Mouse (Mus musculus): Measurements from ENCODE around the gene Ulk3. TPM values are rescaled to one million over a fixed set of nuclear protein-coding genes. Genes with fewer than 3 reads are reported as not detected.

Gene Ulk3
- polyA plus RNA-seq, 1 experiment from 2014 or later, result 12.8 TPM

DNA sequence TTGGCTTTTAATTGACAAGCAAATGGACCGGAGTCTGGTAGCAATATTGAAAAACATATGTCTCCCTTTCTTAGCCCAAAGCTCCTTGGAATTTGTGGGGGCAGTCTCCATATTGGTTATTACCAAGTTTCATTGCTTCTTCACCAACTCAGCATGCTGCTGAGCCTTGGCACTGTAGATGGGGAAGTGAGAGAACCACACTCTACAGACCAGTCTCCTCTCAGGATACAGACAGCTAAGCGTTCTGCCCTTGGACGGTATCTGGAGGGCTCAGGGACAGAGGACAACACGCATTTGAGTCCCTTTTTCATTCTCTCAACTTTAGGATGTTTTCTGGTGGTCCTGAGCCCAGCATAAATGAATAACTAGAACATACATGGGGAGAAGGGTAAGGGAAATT is 30.6 kb upstream of the Ulk3 start:
- no peaks in the 10 kb centered on the region for H3K9me3 ChIP-seq
- H3K4me1 ChIP-seq, result peaks cover 41% of the 10 kb centered on the region
- no peak for DNase-seq (ENCODE audit: extremely low spot score, low spot score)
- no peaks in the 10 kb centered on the region for H3K27me3 ChIP-seq (ENCODE audit: poor library complexity, severe bottlenecking)
- H3K36me3 ChIP-seq (replicated peaks), result no peaks in the 10 kb centered on the region
- 93% methylated on average over 4 of the region's 4 CpGs for WGBS
- H3K27ac ChIP-seq, result no peak overlapping the region
- H3K4me3 ChIP-seq, result no peak overlapping the region

DNA sequence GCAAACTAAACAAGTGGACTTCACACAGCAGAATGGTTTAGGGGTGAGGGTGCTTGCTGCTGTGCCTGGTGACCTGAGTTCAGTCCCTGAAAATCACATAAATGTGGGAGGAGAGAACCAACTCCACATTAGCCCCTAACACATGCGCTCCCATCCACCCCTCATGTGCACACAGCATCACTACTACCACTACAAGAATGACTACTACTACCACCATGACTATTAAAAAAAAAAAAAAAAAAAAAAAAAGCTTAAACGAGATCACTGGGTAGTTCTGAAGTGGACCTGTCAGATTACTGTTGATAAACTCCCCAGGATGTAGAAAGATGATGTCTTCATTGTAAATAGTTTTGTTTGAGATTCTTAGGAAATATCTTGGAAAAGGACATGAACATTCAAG is 29.7 kb upstream of the Ulk3 start:
- H3K27me3 ChIP-seq (ENCODE audit: poor library complexity, severe bottlenecking), result no peaks in the 10 kb centered on the region
- no peak overlapping the region for H3K27ac ChIP-seq
- no peak for DNase-seq (ENCODE audit: extremely low spot score, low spot score)
- H3K9me3 ChIP-seq, result no peaks in the 10 kb centered on the region
- H3K4me1 ChIP-seq, result peaks cover 33% of the 10 kb centered on the region
- no peak overlapping the region for H3K4me3 ChIP-seq
- WGBS, result 70% methylated on average over 2 of the region's 2 CpGs
- H3K36me3 ChIP-seq (replicated peaks), result no peaks in the 10 kb centered on the region

DNA sequence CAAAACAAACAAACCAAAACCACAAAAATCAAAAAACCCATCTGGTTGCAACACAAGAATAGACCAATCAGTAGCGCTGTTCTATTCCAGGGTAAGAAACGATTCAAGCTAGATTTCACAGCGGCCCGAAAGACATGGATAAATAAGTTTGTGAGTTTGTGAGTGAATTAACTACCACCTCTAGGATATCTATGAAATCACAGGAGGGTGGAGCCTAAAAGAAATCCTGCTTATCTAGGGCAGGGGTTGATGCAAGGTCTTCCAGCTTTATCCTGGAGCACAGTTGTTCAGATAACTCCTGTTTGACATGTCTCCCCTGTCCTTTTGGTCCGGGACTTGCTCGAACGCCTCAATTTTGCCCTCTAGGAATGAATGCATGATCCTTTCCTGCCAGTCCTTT is 29.0 kb upstream of the Ulk3 start:
- Histone ChIP-seq H3K36me3 (replicated peaks) (no peaks in the 10 kb centered on the region), H3K4me3 (peak overlapping the region; percentile 74), H3K9me3 (no peaks in the 10 kb centered on the region), H3K27me3 (ENCODE audit: poor library complexity, severe bottlenecking) (no peaks in the 10 kb centered on the region), H3K27ac (peak overlapping the region; percentile 90), H3K4me1 (peaks cover 26% of the 10 kb centered on the region)
- no peak for DNase-seq (ENCODE audit: extremely low spot score, low spot score)
- 29% methylated on average over 7 of the region's 7 CpGs for WGBS

DNA sequence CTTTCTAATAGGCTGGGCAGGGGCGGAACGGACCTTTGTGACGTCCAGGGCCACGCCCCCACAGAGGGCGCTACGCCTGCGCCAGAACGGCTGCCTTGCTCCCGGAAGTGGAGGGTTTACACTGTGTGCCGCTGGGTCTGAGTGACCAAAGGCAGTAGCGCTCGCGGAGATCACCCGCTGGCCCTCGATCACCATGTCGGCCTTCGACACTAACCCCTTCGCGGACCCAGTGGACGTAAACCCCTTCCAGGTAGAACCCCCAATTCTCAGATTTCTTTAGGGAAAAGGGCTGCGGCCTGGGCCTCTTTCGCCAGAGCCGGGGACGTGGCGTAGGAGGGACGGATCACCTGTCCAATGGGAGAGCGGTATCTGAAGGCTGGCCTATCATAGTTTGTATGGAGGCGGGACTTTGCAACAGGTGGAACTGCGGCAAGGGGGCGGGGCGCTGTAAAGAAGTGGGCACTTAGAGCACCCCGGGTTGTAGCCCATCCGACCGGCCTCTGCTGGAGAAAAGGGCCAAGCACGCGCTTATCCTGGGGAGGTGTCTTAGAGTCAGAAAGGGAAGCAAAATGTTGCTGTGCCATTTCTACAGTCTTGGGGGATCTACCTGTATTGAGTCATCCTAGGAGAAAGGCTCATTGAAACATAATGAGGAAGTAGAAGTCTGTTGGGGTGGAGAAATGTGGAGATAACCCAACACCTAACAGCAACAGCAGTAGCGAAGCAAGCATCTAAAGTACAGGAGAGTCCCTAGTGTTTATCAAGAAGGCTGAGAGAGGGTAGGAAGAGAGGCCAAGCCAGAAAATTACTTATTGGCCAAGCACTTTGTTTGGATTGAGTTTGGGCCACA is 28.2 kb upstream of the Ulk3 start, which contains the start of gene Scamp2:
Scamp2 (plus strand) TSS at position 83 of the 850 bp plus-strand sequence.
- peak; percentile 95 for DNase-seq (ENCODE audit: extremely low spot score, low spot score)
- Histone ChIP-seq H3K36me3 (replicated peaks) (0 out of 2 replicates have a peak, but pooled peaks cover 3% of the 10 kb centered on the region), H3K27ac (peak within 1 kb of the TSS; percentile 90), H3K4me3 (peak within 1 kb of the TSS; percentile 74), H3K27me3 (ENCODE audit: poor library complexity, severe bottlenecking) (no peaks in the 10 kb centered on the region), H3K9me3 (no peaks in the 10 kb centered on the region), H3K4me1 (peaks cover 30% of the 10 kb centered on the region)
- 1% methylated on average over 37 of the region's 37 CpGs for WGBS

DNA sequence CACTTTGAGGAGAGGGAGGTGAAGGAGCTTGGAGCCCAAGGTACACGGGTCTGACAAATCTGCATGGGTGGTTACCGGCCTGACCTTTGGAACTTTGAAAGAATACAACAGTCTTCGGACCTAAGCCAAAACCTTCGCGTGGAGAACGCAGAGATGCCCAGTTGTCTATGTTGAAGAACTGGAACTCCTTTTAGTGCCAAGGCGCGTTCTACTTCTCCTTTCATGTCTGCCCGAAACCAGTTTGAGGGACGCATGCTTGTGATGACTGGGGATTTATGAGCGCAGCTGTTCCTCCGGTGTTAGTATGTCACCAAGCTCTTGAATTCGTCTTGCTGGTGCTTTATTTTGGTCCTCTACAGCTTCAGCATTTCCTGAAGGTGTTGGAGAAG is 27.5 kb upstream of the Ulk3 start:
- H3K27ac ChIP-seq, result peak overlapping the region; percentile 90; the same call in 1 of the 2 replicates
- 81% methylated on average over 13 of the region's 13 CpGs for WGBS
- no peak for DNase-seq (ENCODE audit: extremely low spot score, low spot score)
- H3K36me3 ChIP-seq (replicated peaks), result 0 out of 2 replicates have a peak, but pooled peaks cover 3% of the 10 kb centered on the region
- H3K4me3 ChIP-seq, result peak overlapping the region; percentile 74
- peaks cover 30% of the 10 kb centered on the region for H3K4me1 ChIP-seq
- no peaks in the 10 kb centered on the region for H3K9me3 ChIP-seq
- H3K27me3 ChIP-seq (ENCODE audit: poor library complexity, severe bottlenecking), result no peaks in the 10 kb centered on the region

DNA sequence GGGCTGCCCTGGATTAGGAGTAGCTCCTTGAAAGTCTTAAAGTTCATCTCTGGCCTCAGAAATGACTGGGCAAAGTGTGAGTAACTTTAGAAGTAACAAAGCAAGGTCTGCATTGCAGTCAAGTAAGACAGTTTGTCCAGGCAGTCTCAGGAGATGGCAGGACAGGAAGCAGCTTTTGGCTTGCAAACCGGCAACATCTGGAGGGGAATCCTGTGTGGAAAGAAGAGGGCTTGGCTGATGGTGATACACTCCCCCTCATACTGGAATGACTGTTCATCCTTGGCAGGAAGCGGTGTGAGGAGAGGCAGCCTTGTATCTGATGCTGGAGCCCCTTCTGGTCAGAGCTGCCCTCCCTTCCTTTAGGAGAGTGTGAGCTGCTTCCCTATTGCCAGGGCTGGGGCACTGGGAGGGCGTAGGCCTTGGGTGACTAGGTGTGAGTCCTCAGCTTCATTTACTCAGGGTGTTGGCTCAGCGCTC is 26.3 kb upstream of the Ulk3 start:
- Histone ChIP-seq H3K27me3 (ENCODE audit: poor library complexity, severe bottlenecking) (no peaks in the 10 kb centered on the region), H3K9me3 (no peaks in the 10 kb centered on the region), H3K4me1 (peaks cover 30% of the 10 kb centered on the region), H3K36me3 (replicated peaks) (peaks cover 6% of the 10 kb centered on the region), H3K4me3 (no peak overlapping the region), H3K27ac (no peak overlapping the region)
- DNase-seq (ENCODE audit: extremely low spot score, low spot score), result no peak
- 87% methylated on average over 4 of the region's 4 CpGs for WGBS

DNA sequence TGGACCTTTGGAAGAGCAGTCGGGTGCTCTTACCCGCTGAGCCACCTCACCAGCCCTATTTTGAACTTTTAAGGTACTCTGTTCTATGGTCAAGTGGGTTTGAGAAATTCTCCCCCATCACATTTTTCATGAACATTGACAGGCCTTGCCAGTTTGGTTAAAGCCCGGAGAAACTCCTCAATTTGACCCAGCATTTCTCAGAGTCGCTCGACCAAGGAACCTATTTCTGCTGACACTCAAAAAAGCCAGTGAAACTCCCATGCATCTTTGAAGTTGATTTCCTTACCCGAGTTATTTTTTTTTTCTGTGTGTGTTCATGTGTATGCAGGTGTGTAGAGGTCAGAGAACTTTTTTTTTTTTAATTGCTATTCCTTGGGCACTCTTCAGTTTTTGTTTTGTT is 24.6 kb upstream of the Ulk3 start:
- DNase-seq (ENCODE audit: extremely low spot score, low spot score), result no peak
- WGBS, result 89% methylated on average over 6 of the region's 6 CpGs
- Histone ChIP-seq H3K9me3 (no peaks in the 10 kb centered on the region), H3K27me3 (ENCODE audit: poor library complexity, severe bottlenecking) (no peaks in the 10 kb centered on the region), H3K4me3 (no peak overlapping the region), H3K36me3 (replicated peaks) (peaks cover 22% of the 10 kb centered on the region), H3K27ac (no peak overlapping the region), H3K4me1 (peaks cover 30% of the 10 kb centered on the region)

DNA sequence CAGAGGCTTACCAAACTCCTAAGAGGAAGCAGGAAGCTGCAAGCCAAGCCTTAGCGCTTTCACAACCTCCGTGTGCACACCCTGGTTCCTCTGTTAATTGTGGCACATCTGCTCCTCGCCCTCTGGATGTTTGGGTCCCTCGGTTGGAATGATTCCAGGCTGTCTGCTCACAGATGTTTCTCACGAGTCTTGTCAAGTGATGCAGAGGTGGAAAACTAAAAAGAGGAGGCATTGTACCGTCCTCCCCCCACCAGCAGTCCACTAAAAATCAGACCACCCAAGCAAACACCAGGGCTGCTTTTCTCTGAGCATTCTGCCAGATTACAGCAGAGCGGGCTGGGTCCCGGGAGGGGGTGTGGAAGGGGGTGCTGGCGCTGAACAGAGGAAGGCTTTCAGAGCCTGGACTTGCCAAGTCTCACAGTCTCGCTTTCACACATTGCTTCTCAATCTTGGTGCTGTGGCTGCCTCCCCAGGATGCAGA is 23.5 kb upstream of the Ulk3 start:
- Histone ChIP-seq H3K4me3 (no peak overlapping the region), H3K9me3 (no peaks in the 10 kb centered on the region), H3K27me3 (ENCODE audit: poor library complexity, severe bottlenecking) (no peaks in the 10 kb centered on the region), H3K27ac (0 out of 2 replicates have a peak overlapping the region, but pooled peaks have one; percentile 11), H3K4me1 (peaks cover 24% of the 10 kb centered on the region), H3K36me3 (replicated peaks) (peaks cover 34% of the 10 kb centered on the region)
- WGBS, result 66% methylated on average over 10 of the region's 10 CpGs
- DNase-seq (ENCODE audit: extremely low spot score, low spot score), result no peak

DNA sequence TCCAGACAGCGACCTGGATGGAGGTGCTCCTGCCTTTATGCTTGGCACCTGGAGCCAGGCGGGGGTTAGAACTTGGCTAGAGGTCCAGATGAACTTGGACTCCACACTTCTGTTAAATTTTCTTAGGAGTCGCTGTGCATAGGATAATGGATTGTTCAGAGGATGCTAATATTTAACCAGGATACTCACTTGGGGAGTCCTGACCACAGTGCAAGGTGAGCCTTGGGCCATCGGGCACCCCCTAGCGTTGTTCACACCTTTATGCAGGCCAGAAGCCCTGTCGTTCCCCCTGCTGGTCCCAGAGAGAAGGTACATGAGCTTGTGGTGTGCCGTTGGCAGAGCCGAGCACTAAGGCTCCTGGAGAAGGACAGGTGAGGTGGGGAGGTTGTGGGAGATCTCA is 22.4 kb upstream of the Ulk3 start:
- Histone ChIP-seq H3K27me3 (ENCODE audit: poor library complexity, severe bottlenecking) (no peaks in the 10 kb centered on the region), H3K27ac (no peak overlapping the region), H3K36me3 (replicated peaks) (peaks cover 43% of the 10 kb centered on the region), H3K4me1 (peaks cover 17% of the 10 kb centered on the region), H3K9me3 (no peaks in the 10 kb centered on the region), H3K4me3 (no peak overlapping the region)
- DNase-seq (ENCODE audit: extremely low spot score, low spot score), result no peak
- 59% methylated on average over 8 of the region's 8 CpGs for WGBS

DNA sequence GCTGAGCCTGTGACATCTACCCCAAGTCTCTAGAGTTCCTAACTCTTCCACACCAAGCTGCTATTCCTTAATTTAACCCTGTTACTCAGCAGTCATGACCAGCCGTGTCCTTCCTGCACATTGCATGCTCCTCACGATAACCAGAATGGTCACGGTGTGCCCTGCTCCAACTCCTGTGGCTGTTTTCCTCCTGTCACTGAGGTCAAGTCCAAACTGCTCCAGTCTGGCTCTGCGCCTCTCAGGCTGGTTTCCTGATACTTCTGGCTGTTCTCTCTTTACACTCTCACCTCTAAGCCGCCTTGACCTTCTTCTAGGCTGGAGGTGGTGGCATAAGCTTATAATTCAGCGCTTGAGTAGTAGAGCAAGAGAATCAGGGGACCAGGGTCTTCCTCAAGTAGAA is 20.8 kb upstream of the Ulk3 start:
- Histone ChIP-seq H3K9me3 (no peaks in the 10 kb centered on the region), H3K4me1 (peaks cover 3% of the 10 kb centered on the region), H3K27me3 (ENCODE audit: poor library complexity, severe bottlenecking) (no peaks in the 10 kb centered on the region), H3K27ac (no peak overlapping the region), H3K36me3 (replicated peaks) (peaks cover 51% of the 10 kb centered on the region), H3K4me3 (no peak overlapping the region)
- 97% methylated on average over 6 of the region's 6 CpGs for WGBS
- no peak for DNase-seq (ENCODE audit: extremely low spot score, low spot score)

DNA sequence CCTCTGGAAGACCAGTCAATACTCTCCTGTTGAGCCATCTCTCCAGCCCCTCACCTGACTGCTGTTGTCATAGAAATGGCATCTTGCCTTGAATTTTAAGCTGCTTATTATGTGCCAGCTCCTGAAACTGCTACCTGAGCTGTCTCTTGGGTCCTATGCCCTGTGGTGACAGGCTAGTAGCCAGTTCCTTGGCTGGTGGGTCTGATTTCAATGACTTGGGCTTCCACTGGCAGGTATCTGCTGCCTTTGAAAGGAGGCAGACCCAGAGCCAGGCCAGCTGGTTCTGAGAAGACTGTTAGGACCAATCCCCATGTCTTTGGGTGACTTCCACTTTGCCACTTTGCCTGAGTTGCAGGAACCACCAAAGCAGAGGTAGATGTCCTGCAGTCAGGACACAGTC is 14.9 kb upstream of the Ulk3 start:
- no peak for DNase-seq (ENCODE audit: extremely low spot score, low spot score)
- H3K4me1 ChIP-seq, result no peaks in the 10 kb centered on the region
- no peak overlapping the region for H3K4me3 ChIP-seq
- H3K27me3 ChIP-seq (ENCODE audit: poor library complexity, severe bottlenecking), result no peaks in the 10 kb centered on the region
- no peak overlapping the region for H3K27ac ChIP-seq
- H3K9me3 ChIP-seq, result no peaks in the 10 kb centered on the region
- H3K36me3 ChIP-seq (replicated peaks), result peaks cover 61% of the 10 kb centered on the region

DNA sequence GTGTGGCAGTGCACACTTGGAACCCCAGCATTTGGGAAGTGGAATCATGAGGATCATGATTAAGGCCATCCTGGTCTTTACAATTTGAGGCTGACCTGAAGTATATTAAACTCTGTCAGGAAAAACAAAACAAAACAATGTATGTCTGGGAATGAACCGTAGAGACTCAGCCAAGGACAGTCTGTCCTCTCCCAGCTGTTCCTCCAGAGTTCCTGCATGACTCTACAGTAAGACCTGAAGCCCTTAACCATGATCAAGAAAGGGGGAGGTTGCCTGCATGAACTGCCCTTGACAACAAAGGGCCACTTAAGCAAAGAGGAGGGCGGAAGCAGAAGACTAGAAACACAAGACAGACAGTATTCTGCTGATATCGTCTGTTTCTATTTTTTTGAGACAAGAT is 13.7 kb upstream of the Ulk3 start:
- peaks cover 62% of the 10 kb centered on the region for H3K36me3 ChIP-seq (replicated peaks)
- WGBS, result 89% methylated on average over 3 of the region's 3 CpGs

DNA sequence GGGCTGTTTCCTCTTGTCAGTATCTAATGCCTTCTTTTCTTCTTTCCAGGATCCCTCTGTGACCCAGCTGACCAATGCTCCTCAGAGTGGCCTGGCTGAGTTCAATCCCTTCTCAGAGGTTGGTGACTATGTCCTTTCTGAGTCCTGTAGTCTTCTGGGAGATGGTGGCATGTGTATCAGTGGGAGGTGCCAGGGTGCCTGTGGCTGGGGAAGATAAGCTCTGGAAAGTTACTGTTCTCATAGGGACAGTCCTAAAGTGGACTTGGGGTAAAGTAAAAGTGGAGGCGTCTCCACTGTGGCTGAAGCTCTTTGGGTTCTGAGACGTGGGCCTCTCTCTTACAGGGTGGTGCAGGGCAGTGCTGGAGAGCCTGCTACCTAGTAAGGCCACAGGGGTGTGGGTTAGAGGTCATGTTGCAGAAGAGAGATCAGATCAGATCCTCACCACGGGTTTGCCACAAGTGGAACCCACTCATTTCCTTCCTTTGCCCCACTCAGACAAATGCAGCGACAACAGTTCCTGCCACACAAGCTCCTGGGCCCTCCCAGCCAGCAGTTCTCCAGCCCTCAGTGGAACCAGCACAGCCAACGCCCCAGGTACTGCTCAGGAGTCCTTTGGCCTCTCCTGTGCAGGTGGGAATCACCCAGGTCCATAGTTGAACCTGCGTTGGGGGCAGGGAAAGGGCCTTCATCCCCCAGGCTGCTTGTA is 12.0 kb upstream of the Ulk3 start:
- Histone ChIP-seq H3K27me3 (ENCODE audit: poor library complexity, severe bottlenecking) (no peaks in the 10 kb centered on the region), H3K27ac (no peak overlapping the region), H3K4me1 (no peaks in the 10 kb centered on the region), H3K9me3 (no peaks in the 10 kb centered on the region), H3K36me3 (replicated peaks) (peaks cover 64% of the 10 kb centered on the region), H3K4me3 (no peak overlapping the region)
- 89% methylated on average over 6 of the region's 6 CpGs for WGBS
- no peak for DNase-seq (ENCODE audit: extremely low spot score, low spot score)

More for the DNA sequence above, 13.7 kb upstream of the Ulk3 start:
- no peak overlapping the region for H3K27ac ChIP-seq
- H3K27me3 ChIP-seq (ENCODE audit: poor library complexity, severe bottlenecking), result no peaks in the 10 kb centered on the region
- no peaks in the 10 kb centered on the region for H3K4me1 ChIP-seq
- H3K4me3 ChIP-seq, result no peak overlapping the region
- DNase-seq (ENCODE audit: extremely low spot score, low spot score), result no peak
- H3K9me3 ChIP-seq, result no peaks in the 10 kb centered on the region
